Mouse (Mus musculus) telencephalon, adult 2 months (tissue): ENCODE data around the gene Olfml3.

Experiments used
- DNase-seq: peaks from one replicate; pipeline ENCODE4 v3.0.0-alpha.2; 2011; ENCODE audit warnings: low read depth, low spot score

The Olfml3 gene

GRCm38 (mm10) chr3:103737778-103738571 is at the start of gene Olfml3:
TSS of gene Olfml3 (minus strand) at chr3:103738001.
- peak; percentile 76 for DNase-seq

- no peak for DNase-seq
Measured at GRCm38 (mm10) chr3:103787225-103787624, 49.4 kb upstream of the Olfml3 start.

- no peak for DNase-seq
Measured at GRCm38 (mm10) chr3:103782844-103783609, 45.2 kb upstream of the Olfml3 start.

- DNase-seq, result no peak
Measured at GRCm38 (mm10) chr3:103780777-103781176, 43.0 kb upstream of the Olfml3 start.

- DNase-seq, result peak; percentile 76
Measured at GRCm38 (mm10) chr3:103780271-103780670, 42.5 kb upstream of the Olfml3 start.

GRCm38 (mm10) chr3:103779183-103779582 is 41.4 kb upstream of the Olfml3 start:
- DNase-seq, result no peak

- DNase-seq, result no peak
Measured at GRCm38 (mm10) chr3:103778660-103779059, 40.9 kb upstream of the Olfml3 start.

- DNase-seq, result no peak
Measured at GRCm38 (mm10) chr3:103777940-103778339, 40.1 kb upstream of the Olfml3 start.

GRCm38 (mm10) chr3:103774009-103774408 is 36.2 kb upstream of the Olfml3 start:
- DNase-seq, result no peak

- no peak for DNase-seq
Measured at GRCm38 (mm10) chr3:103773508-103773907, 35.7 kb upstream of the Olfml3 start.

- DNase-seq, result no peak
Measured at GRCm38 (mm10) chr3:103772846-103773245, 35.0 kb upstream of the Olfml3 start.

GRCm38 (mm10) chr3:103771531-103772130 is 33.8 kb upstream of the Olfml3 start:
- DNase-seq, result no peak

GRCm38 (mm10) chr3:103766789-103767188 is 29.0 kb upstream of the Olfml3 start:
- no peak for DNase-seq

- DNase-seq, result no peak
Measured at GRCm38 (mm10) chr3:103759261-103759970, 21.6 kb upstream of the Olfml3 start.

- no peak for DNase-seq
Measured at GRCm38 (mm10) chr3:103758456-103758855, 20.7 kb upstream of the Olfml3 start.

GRCm38 (mm10) chr3:103756920-103757319 is 19.1 kb upstream of the Olfml3 start:
- no peak for DNase-seq

GRCm38 (mm10) chr3:103755351-103755750 is 17.6 kb upstream of the Olfml3 start:
- DNase-seq, result no peak

GRCm38 (mm10) chr3:103751558-103751957 is 13.8 kb upstream of the Olfml3 start:
- peak; percentile 39 for DNase-seq

- no peak for DNase-seq
Measured at GRCm38 (mm10) chr3:103746711-103747110, 8.9 kb upstream of the Olfml3 start.

GRCm38 (mm10) chr3:103745001-103745770 is 7.4 kb upstream of the Olfml3 start:
- DNase-seq, result no peak

- no peak for DNase-seq
Measured at GRCm38 (mm10) chr3:103743208-103743607, 5.4 kb upstream of the Olfml3 start.
